Mouse (Mus musculus) activated CD4-positive, CD25-positive, alpha-beta regulatory T cell (primary cell): Measurements from ENCODE around the gene Trmt112. TPM values are rescaled to one million over a fixed set of nuclear protein-coding genes. Genes with fewer than 3 reads are reported as not detected.

Experiments
- polyA plus RNA-seq, 2 experiments: library from polyadenylated mRNA; unstranded; fragments of 100-300 nt; shearing (Covaris generic); gene quantifications; one replicate each; pipeline ENCODE4 v1.2.1; 2017

Gene Trmt112
- polyA plus RNA-seq, result 100 to 1,000 TPM; 129 to 191 TPM

DNA sequence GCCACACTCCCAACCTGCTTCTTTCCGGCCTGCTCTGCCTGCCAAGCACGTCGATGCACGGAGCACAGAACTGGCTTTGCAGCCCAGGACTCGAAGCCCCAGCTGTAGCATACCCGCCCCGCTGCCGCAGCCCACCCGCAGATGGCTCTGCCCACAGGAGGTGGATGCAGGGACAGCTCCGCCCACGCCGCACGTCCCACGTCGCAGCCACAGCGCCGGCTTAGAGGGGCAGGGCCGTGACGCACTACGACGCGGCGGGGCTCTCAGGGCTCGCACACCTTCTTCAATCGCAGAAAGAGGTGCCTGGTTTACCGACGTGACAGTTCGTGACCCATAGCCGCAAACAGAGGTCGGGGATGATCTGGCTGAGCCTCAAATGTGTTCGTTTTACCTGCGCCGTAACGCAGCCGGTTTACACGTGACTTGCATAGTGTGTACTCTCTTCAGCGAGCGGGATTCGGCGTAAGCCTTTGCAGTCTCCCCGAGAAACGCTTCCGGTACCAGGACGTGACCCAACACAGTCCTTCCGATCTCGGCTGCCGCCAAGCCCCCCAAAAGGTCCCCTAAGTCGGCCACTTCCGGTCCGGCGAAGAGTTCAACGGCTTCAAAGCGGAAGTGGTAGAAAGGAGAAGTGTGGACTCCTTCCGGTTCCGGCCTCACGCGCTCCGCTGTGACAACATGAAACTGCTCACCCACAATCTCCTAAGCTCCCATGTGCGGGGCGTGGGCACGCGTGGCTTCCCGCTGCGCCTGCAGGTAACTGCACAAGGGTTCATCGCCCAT lies at the start of gene Trmt112, which contains the start of gene Prdx5:
TSS of gene Trmt112 (plus strand) at position 192 of the 783 bp plus-strand sequence.
TSS of gene Prdx5 (minus strand) at position 600 of the 783 bp plus-strand sequence.

DNA sequence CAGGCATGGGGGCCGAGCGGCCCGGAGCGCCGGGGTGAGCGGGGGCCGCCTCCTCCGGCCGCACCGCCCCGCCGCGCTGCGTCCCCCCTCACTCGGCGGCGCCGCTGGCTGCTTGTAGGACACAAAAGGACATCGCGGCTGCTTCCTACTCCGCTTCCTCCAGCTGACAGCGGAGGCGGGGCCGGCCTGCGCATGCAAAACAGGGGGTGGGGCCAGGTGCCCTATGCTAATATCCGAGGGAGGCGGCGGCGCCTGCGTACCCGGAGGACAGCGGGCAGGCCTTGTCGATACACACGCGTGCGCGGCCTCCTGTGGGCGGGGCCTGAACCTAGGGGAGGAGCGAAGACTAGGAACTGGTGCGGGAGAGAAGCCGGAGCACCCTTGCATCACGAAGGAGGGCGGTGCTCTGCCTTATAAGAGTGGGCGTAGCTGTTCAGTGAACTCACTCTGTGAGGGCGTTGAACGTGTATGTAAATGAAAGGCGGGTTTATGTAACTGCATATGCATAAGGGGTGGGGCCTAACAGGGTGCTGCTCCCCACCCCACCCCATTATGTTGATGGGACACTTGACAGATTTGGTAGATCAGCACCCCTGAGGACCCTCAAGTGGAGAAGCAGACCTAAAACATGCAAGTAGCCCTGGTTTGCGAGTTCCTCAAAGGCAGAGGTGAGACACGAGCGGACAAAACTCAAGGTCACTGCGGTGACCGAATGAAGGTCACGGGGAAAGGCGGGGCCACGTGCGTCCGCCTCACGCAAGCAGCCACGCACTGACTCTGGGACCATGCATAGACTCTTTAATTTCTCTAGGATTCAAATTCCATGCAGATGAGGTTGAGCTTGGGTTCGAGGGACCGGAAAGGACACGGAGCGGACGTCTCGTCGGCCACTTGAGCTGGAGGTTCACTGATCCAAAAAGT lies 12.4 kb downstream of the Trmt112 start, which contains the start of gene Esrra:
TSS of gene Esrra (minus strand) at position 167 of the 921 bp plus-strand sequence.

DNA sequence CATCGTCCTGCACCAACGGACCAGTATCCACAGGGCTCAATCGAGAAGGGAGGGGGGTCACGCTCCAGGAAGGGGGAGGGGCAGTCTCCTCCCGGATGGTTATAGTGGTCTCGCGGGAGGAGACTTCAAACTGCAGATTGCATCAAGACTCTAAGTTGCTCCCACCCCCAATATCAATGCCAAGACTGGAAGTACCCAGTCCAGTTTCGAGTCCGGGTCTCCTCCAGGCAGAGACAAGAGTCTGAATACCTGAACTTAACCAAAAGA lies 15.7 kb downstream of the Trmt112 start, which contains the start of gene Catsperz:
TSS of gene Catsperz (minus strand) at position 74 of the 267 bp plus-strand sequence.

GRCm38 (mm10) chr19:6934195-6934977 lies 24.9 kb downstream of the Trmt112 start, which contains the start of gene Kcnk4:
TSS of gene Kcnk4 (minus strand) at chr19:6934515.

DNA sequence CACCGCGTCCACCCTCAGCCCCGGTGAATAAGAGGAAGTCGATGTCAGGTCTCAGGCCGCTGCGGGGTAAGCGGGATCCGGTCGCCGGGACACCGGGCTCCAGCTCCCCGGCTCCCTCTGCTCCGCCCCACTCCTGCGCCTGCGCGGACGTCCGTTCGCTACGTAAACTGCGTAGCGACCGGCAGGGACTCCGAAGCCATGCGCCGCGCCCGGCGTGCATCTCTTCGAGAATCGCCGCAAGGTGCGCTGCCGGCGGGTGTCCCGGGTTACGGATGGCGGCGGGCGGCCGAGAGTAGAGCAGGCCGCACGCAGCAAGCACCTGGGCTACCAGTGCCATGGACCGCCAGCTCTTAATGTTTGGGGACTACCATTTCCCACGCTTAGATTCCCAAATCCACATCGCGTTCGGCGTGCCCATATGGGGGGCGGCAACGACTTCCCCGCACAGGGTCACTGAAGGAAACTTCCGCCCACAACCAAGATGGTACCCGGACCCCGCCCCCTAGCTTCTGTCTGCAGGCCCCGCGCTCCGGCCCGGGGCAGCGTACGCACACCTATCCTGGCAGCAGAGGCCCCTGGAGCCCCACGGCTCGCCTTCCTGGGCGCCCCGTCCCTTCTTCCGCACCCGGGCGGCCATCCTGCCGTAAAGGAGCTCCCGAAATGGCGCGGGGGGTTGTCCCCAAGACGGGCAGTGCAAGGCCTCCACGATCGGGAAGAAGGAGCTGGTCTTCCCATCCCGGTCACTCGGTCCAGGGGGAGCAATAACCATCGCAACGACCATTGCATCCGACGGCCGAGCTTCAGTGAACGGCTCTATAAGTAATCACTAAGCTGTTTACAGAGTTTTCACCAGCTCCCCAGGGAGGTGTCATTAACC lies 32.1 kb downstream of the Trmt112 start, which contains the start of gene Bad:
TSS of gene Bad (plus strand) at position 490 of the 877 bp plus-strand sequence.

GRCm38 (mm10) chr19:6942249-6942691 lies 32.8 kb downstream of the Trmt112 start, which contains the start of gene Gpr137:
TSS of gene Gpr137 (minus strand) at chr19:6942480.

Other genes with a start within 250 kb of the Trmt112 start
- 10 to 100 TPM; 32.1 to 47.3 TPM for gene Rps6ka4, start 69.1 kb upstream of the Trmt112 start, polyA plus RNA-seq
- 10 to 100 TPM; 30.5 to 40.5 TPM for gene Ccdc88b, start 51.5 kb upstream of the Trmt112 start, polyA plus RNA-seq
- gene Prdx5, start 408 bp downstream of the Trmt112 start, polyA plus RNA-seq, result 100 to 1,000 TPM; 217 to 252 TPM
- 10 to 100 TPM; 23.4 to 32.9 TPM for gene Esrra, start 12.1 kb downstream of the Trmt112 start, polyA plus RNA-seq
- gene Catsperz, start 15.7 kb downstream of the Trmt112 start, polyA plus RNA-seq, result under 1 TPM in 1 of 2 experiments, not detected in 1; 0.33 TPM
- under 1 TPM in 1 of 2 experiments, not detected in 1; 0.69 TPM for gene Kcnk4, start 24.8 kb downstream of the Trmt112 start, polyA plus RNA-seq
- gene Bad, start 32.2 kb downstream of the Trmt112 start, polyA plus RNA-seq, result 10 to 100 TPM; 42.6 to 47.0 TPM
- 10 to 100 TPM in 1 of 2 experiments, 1 to 10 TPM in 1; 9.9 to 16.8 TPM for gene Gpr137, start 32.8 kb downstream of the Trmt112 start, polyA plus RNA-seq
- 100 to 1,000 TPM; 131 to 187 TPM for gene Ppp1r14b, start 65.3 kb downstream of the Trmt112 start, polyA plus RNA-seq
- gene Plcb3, start 66.8 kb downstream of the Trmt112 start, polyA plus RNA-seq, result 10 to 100 TPM; 13.2 to 40.9 TPM
- 10 to 100 TPM; 38.9 to 52.9 TPM for gene Fkbp2, start 70.8 kb downstream of the Trmt112 start, polyA plus RNA-seq
- 1 to 10 TPM; 6.6 to 6.7 TPM for gene Vegfb, start 78.0 kb downstream of the Trmt112 start, polyA plus RNA-seq
- gene Dnajc4, start 82.9 kb downstream of the Trmt112 start, polyA plus RNA-seq, result 10 to 100 TPM; 39.0 to 42.5 TPM
- 10 to 100 TPM; 22.2 to 30.1 TPM for gene Nudt22, start 86.4 kb downstream of the Trmt112 start, polyA plus RNA-seq
- gene Trpt1, start 86.4 kb downstream of the Trmt112 start, polyA plus RNA-seq, result 1 to 10 TPM; 5.4 to 5.7 TPM
- gene Fermt3, start 109.8 kb downstream of the Trmt112 start, polyA plus RNA-seq, result 100 to 1,000 TPM; 317 to 350 TPM
- 100 to 1,000 TPM; 136 to 151 TPM for gene Stip1, start 130.3 kb downstream of the Trmt112 start, polyA plus RNA-seq
- gene Macrod1, start 147.1 kb downstream of the Trmt112 start, polyA plus RNA-seq, result 10 to 100 TPM in 1 of 2 experiments, 1 to 10 TPM in 1; 9.7 to 21.0 TPM
- gene Flrt1, start 196.0 kb downstream of the Trmt112 start, polyA plus RNA-seq, result not detected